In the genomic region with DNA sequence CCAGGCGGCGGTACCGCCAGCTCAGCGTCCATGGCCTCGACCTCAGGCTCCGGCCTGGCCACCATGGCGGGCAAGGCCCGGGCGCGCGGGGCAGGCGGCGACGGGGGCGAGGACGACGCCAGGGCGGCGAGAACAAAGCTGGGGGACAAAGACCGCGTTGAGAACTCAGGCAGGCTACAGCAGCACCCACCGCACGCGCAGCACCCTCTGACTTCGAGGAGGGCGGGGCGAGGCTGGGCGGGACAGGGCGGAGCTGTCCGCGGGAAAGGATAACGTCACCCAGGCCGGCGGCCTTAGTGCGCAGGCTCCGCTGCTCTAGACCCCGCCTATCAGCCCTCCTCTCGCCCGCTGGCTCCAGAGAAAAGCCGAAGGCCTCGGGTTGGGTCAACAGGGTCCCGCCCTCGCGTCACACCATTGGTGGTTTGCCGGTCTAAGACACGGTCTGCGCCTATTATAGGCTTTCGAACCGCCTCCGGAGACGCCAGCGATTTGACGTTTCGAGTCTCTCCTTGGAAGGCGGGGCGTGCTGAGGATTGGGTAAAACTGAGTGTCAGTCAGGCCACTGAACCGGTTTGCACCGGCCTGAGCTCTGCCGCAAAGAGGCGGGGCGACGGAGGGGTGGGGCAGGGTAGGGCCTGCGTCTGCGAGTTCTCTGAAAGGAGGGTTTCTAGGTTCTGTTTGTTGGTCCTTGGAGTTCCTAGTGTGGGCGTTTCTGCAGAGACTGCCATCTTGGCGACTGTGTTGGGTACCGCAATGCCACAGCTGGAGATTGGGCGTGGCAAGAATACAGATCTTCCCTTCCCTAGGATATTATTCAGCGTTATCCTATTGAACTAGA, we compare ENCODE assay signal across 1 mouse cellular context.
TF ChIP-seq lines count a peak whose summit lies in the region.

A gene (minus strand): TSS at position 235 of the 838 bp plus-strand sequence.

TF ChIP-seq in CH12.LX, 34 proteins besides CTCF, POLR2A, EP300 and RAD21 (continued from another document):
- TF ChIP-seq USF2 (conservative IDR thresholded peaks at IDR 0.05; ENCODE audit: low read depth, low read length) (no peak), GABPA (IDR thresholded peaks at IDR 0.05; ENCODE audit: insufficient replicate concordance, low read depth, low read length) (no peak), USF1 (IDR thresholded peaks at IDR 0.05; ENCODE audit: low read depth, low read length) (no peak), NELFE (IDR thresholded peaks at IDR 0.05; ENCODE audit: low read depth, low read length) (peak; percentile 84), NRF1 (IDR thresholded peaks at IDR 0.05; ENCODE audit: low read depth, low read length) (peak; percentile 90), ELF1 (IDR thresholded peaks at IDR 0.05; ENCODE audit: low read depth, low read length) (peak; percentile 31; the same call in 1 of the 2 replicates), ETS1 (conservative IDR thresholded peaks at IDR 0.05; ENCODE audit: low read depth, low read length) (no peak; the same call in 1 of the 2 replicates), JUN (IDR thresholded peaks at IDR 0.05; ENCODE audit: insufficient read depth, low read depth, low read length) (peak; percentile 63), IRF4 (IDR thresholded peaks at IDR 0.05; ENCODE audit: low read depth, low read length) (0 out of 2 replicates have a peak, but pooled peaks have one; percentile 7), MAZ (IDR thresholded peaks at IDR 0.05; ENCODE audit: low read depth, low read length) (no peak), SIN3A (IDR thresholded peaks at IDR 0.05; ENCODE audit: low read length) (peak; percentile 96), BHLHE40 (IDR thresholded peaks at IDR 0.05; ENCODE audit: low read depth, low read length) (peak; percentile 79), MXI1 (IDR thresholded peaks at IDR 0.05; ENCODE audit: low read depth, low read length) (peak; percentile 89; the same call in 1 of the 2 replicates), MYC (IDR thresholded peaks at IDR 0.05; ENCODE audit: low read depth, low read length) (peak; percentile 43; the same call in 1 of the 2 replicates), UBTF (IDR thresholded peaks at IDR 0.05; ENCODE audit: low read depth, low read length) (no peak), ZC3H11A (IDR thresholded peaks at IDR 0.05; ENCODE audit: low read depth, low read length) (no peak), MAFK (IDR thresholded peaks at IDR 0.05; ENCODE audit: insufficient replicate concordance, low read length) (no peak), ZKSCAN1 (IDR thresholded peaks at IDR 0.05; ENCODE audit: borderline replicate concordance, low read depth, low read length) (no peak), RCOR1 (conservative IDR thresholded peaks at IDR 0.05; ENCODE audit: low read depth, low read length) (no peak), MAX (IDR thresholded peaks at IDR 0.05; ENCODE audit: low read length) (peak; percentile 81), POLR2AphosphoS2 (IDR thresholded peaks at IDR 0.05; ENCODE audit: low read depth, low read length) (peak; percentile 68; the same call in 1 of the 2 replicates)
